Mouse (Mus musculus) ZHBTc4 (cell line): ENCODE data around the gene Ints7.

Source experiments
- DNase-seq: peaks from one replicate; pipeline ENCODE4 v3.0.0-alpha.2; 2011; ENCODE audit warnings: low read depth, low spot score

Gene Ints7

GRCm38 (mm10) chr1:191575458-191576247 is at the start of gene Ints7, which contains the start of gene Dtl:
Gene Ints7, plus strand, starts transcription at chr1:191575636.
Gene Dtl, minus strand, starts transcription at chr1:191575544.
- peak; percentile 100 for DNase-seq

- DNase-seq, result no peak
These were observed 48.3 kb upstream of the Ints7 start for GRCm38 (mm10) chr1:191527089-191527488.

GRCm38 (mm10) chr1:191527921-191528612 is 47.4 kb upstream of the Ints7 start:
- no peak for DNase-seq

GRCm38 (mm10) chr1:191529406-191529805 is 46.0 kb upstream of the Ints7 start:
- no peak for DNase-seq

GRCm38 (mm10) chr1:191531023-191531422 is 44.4 kb upstream of the Ints7 start:
- DNase-seq, result no peak

GRCm38 (mm10) chr1:191534896-191535295 is 40.5 kb upstream of the Ints7 start:
- DNase-seq, result no peak

GRCm38 (mm10) chr1:191540300-191540699 is 35.1 kb upstream of the Ints7 start:
- no peak for DNase-seq

GRCm38 (mm10) chr1:191541014-191541413 is 34.4 kb upstream of the Ints7 start:
- DNase-seq, result no peak

GRCm38 (mm10) chr1:191541619-191542018 is 33.8 kb upstream of the Ints7 start:
- DNase-seq, result no peak

GRCm38 (mm10) chr1:191543747-191544146 is 31.7 kb upstream of the Ints7 start:
- no peak for DNase-seq

GRCm38 (mm10) chr1:191550786-191551185 is 24.6 kb upstream of the Ints7 start:
- DNase-seq, result no peak

GRCm38 (mm10) chr1:191557109-191557508 is 18.3 kb upstream of the Ints7 start:
- no peak for DNase-seq

GRCm38 (mm10) chr1:191559779-191560178 is 15.7 kb upstream of the Ints7 start:
- no peak for DNase-seq

- peak; percentile 46 for DNase-seq
These were observed 12.5 kb upstream of the Ints7 start for GRCm38 (mm10) chr1:191562823-191563365.

GRCm38 (mm10) chr1:191567859-191568258 is 7.6 kb upstream of the Ints7 start:
- no peak for DNase-seq

GRCm38 (mm10) chr1:191569625-191570024 is 5.8 kb upstream of the Ints7 start:
- DNase-seq, result no peak

GRCm38 (mm10) chr1:191570415-191570814 is 5.0 kb upstream of the Ints7 start:
- no peak for DNase-seq

- DNase-seq, result peak; percentile 27
These were observed 1.4 kb upstream of the Ints7 start for GRCm38 (mm10) chr1:191573906-191574639.

- peak; percentile 86 for DNase-seq
These were observed 472 bp upstream of the Ints7 start for GRCm38 (mm10) chr1:191574871-191575457.

- DNase-seq, result no peak
These were observed 4.1 kb downstream of the Ints7 start for GRCm38 (mm10) chr1:191579524-191579923.

GRCm38 (mm10) chr1:191581641-191582040 is 6.2 kb downstream of the Ints7 start:
- no peak for DNase-seq
